37 mouse cellular contexts compared by ENCODE assay signal in the genomic region with DNA sequence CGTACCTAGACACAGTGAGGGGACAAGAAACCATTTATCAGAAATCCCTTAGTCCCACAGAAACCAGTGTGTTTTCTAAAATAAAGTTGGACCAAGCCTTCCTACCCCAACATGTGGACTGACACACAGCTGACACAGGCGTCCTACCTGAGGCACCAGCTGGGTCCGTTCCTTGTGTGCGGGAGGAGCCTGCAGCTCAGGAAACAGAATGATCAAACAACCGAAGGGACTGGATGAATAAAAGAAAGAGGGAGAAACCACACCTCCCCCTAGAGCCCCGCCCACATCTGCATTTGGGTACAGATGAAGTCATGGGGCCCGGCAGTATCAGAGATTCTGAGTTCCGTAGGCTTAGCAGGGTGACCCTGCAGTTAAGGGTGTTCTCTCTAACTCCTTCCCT. TPM values are rescaled to one million over a fixed set of nuclear protein-coding genes. Genes with fewer than 3 reads are reported as not detected.
"Had no signal": no experiment of that assay in that cellular context is flagged by ENCODE, and none has a peak within 500 bp of the region (broad histone marks: within the 10 kb centered on the region; RNA-seq: fewer than 3 reads in every experiment).

A gene (minus strand): TSS at position 187 of the 400 bp plus-strand sequence.

- H3K27ac ChIP-seq: gastrocnemius, adult 2 months; hindbrain, embryonic 10.5 days; hindbrain, embryonic 12.5 days; hindbrain, embryonic 14.5 days; intestine, embryonic 15.5 days; left cerebral cortex, adult 2 months; limb, embryonic 10.5 days; limb, embryonic 12.5 days had no signal

- H3K36me3 ChIP-seq: heart, embryonic 12.5 days; hindbrain, embryonic 10.5 days; hindbrain, embryonic 12.5 days; intestine, embryonic 15.5 days; limb, embryonic 10.5 days; limb, embryonic 12.5 days had no signal

- ATAC-seq: hindbrain, embryonic 16.5 days; inflammation-experienced regulatory T-cells, adult 6 months; intestine, embryonic 15.5 days; intestine, postnatal 0 days had no signal

- DNase-seq: gastrocnemius, adult 2 months; gastrocnemius, postnatal 10 days; gastrocnemius, postnatal 25 days; heart, postnatal 10 days; heart, postnatal 4 days; kidney, adult 18-20 months; kidney, adult 8-10 months; kidney, postnatal 10 days; kidney, postnatal 4 days; liver had no signal

- H3K4me3 ChIP-seq: gastrocnemius, adult 2 months; heart, embryonic 12.5 days; hindbrain, embryonic 10.5 days; hindbrain, embryonic 12.5 days; intestine, embryonic 15.5 days; layer of hippocampus, adult 2 months; left cerebral cortex, adult 2 months; limb, embryonic 10.5 days; limb, embryonic 12.5 days had no signal

- H3K9ac ChIP-seq: heart, embryonic 12.5 days; hindbrain, embryonic 12.5 days; hindbrain, embryonic 14.5 days; intestine, embryonic 15.5 days; limb, embryonic 12.5 days had no signal

- H3K4me1 ChIP-seq: hindbrain, embryonic 10.5 days; hindbrain, embryonic 12.5 days; intestine, embryonic 15.5 days; limb, embryonic 10.5 days; limb, embryonic 12.5 days had no signal

- H3K27me3 ChIP-seq: heart, embryonic 12.5 days; hindbrain, embryonic 12.5 days; intestine, embryonic 15.5 days; limb, embryonic 12.5 days had no signal

- H3K4me2 ChIP-seq: heart, embryonic 12.5 days; hindbrain, embryonic 12.5 days; hindbrain, embryonic 14.5 days; intestine, embryonic 15.5 days; limb, embryonic 12.5 days; liver, embryonic 11.5 days had no signal

- H3K9me3 ChIP-seq: heart, embryonic 12.5 days; hindbrain, embryonic 10.5 days; hindbrain, embryonic 12.5 days; intestine, embryonic 15.5 days; limb, embryonic 10.5 days; limb, embryonic 12.5 days had no signal

RNA-seq across cellular contexts. Expression of the gene that starts here (rescaled TPM):
- total RNA-seq: gastrocnemius, adult 2 months; gastrocnemius, postnatal 10 days; gastrocnemius, postnatal 25 days; gastrocnemius, postnatal 4 days; granulocyte monocyte progenitor cell, adult 5-6 weeks; heart, adult 8-10 months; heart, postnatal 10 days; heart, postnatal 25 days; heart, postnatal 4 days; layer of hippocampus, adult 2 months; layer of hippocampus, postnatal 10 days; layer of hippocampus, postnatal 25 days; left cerebral cortex, adult 2 months; left cerebral cortex, postnatal 14 days; left cerebral cortex, postnatal 36 days had no signal
- polyA plus RNA-seq: frontal cortex, adult 2 months; heart, embryonic 12.5 days; heart, embryonic 14.5 days; heart, embryonic 16.5 days; hindbrain, embryonic 10.5 days; hindbrain, embryonic 12.5 days; hindbrain, embryonic 14.5 days; hindbrain, embryonic 16.5 days; inflammation-experienced regulatory T-cells, adult 6 months; intestine, embryonic 15.5 days; intestine, postnatal 0 days; kidney, embryonic 14.5 days; kidney, embryonic 16.5 days; limb, embryonic 12.5 days; limb, embryonic 14.5 days; liver, embryonic 11.5 days had no signal
